Mouse (Mus musculus): ENCODE data around the gene Abi3bp. TPM values are rescaled to one million over a fixed set of nuclear protein-coding genes. Genes with fewer than 3 reads are reported as not detected.

Gene Abi3bp
- total RNA-seq, 2 experiments from 2014 or later, result 9.7 to 10.1 TPM

DNA sequence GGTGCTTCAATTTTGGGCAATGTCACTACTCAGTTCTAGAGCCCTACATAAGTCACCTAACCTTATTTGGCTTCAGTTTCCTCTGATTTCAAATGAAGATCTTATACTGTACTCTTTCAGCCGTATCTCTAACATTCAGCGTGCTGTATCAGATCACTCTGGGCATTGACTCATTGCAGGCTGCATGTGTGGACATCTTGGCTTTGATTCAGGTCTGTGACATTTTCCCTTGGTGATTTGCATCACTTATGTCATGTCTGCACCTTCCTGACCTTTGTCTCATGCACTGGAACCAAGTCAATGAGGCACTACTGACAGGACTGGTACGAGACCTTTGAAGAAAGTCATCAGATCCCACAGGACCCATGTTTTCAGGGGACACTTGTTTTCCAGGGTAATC lies 24.5 kb downstream of the Abi3bp start:
- DNase-seq, result no peak
- intact Hi-C loops (cut with DNase I), result loop anchor here (10.0 kb wide), 1 partner anchor 187 kb away; no protein-coding TSS in a partner anchor

GRCm38 (mm10) chr16:56503941-56504340 lies 26.3 kb downstream of the Abi3bp start:
- intact Hi-C loops (cut with DNase I), result loop anchor here (10.0 kb wide), 1 partner anchor 189 kb away; no protein-coding TSS in a partner anchor
- no peak for DNase-seq

- no peak for DNase-seq
- intact Hi-C loops (cut with DNase I), result no loop called here
Measured at GRCm38 (mm10) chr16:56518024-56518423, 40.3 kb downstream of the Abi3bp start.

- intact Hi-C loops (cut with DNase I), result no loop called here
- no peak for DNase-seq
Measured at GRCm38 (mm10) chr16:56524359-56524758, 46.7 kb downstream of the Abi3bp start.

DNA sequence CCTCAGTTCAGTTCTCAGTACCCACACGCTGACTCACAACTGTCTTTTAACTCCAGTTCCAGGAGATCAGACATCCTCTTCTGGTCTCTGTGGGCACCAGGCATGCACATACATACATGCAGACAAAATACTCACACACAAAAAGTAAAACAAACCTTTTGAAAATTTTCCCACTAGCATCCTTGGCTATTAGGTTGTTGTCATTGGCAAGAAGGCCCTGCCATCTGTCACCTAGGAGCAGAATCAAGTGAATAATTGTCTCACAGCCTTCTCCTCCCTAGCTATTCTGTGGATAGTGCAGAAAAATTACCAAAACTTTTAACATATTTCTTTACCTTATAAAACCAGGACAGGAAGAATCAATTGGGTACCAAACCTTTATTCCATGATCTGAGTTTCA lies 48.8 kb downstream of the Abi3bp start:
- DNase-seq, result no peak
- intact Hi-C loops (cut with DNase I), result loop anchor here (5.0 kb wide), 1 partner anchor 151 kb away; no protein-coding TSS in a partner anchor

GRCm38 (mm10) chr16:56528079-56528688 lies 50.5 kb downstream of the Abi3bp start:
- intact Hi-C loops (cut with DNase I), result loop anchor here (5.0 kb wide), 1 partner anchor 149 kb away; no protein-coding TSS in a partner anchor
- DNase-seq, result no peak

DNA sequence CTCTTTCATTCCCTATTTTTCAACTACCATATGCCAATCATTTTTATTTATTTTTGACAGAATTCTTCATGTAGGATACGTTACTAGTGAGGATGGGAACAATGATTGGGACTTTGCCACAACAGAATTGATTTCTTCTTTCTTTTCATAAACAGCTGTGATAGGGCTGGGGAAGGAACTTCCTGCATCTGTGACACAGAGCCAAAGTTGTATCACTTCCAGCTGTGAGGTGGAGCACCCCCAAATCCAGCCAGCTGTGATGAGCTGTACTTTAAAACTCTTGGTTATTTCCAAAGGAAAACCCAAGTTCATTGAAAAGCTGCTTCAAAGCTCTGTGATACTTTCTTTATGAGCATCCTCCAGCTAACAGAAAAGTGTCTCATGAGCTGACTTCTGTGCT lies 101.9 kb downstream of the Abi3bp start:
- peak; percentile 57 to 66 for DNase-seq
- intact Hi-C loops (cut with DNase I), result no loop called here

GRCm38 (mm10) chr16:56593581-56593980 lies 115.9 kb downstream of the Abi3bp start:
- intact Hi-C loops (cut with DNase I), result no loop called here
- DNase-seq, result no peak

DNA sequence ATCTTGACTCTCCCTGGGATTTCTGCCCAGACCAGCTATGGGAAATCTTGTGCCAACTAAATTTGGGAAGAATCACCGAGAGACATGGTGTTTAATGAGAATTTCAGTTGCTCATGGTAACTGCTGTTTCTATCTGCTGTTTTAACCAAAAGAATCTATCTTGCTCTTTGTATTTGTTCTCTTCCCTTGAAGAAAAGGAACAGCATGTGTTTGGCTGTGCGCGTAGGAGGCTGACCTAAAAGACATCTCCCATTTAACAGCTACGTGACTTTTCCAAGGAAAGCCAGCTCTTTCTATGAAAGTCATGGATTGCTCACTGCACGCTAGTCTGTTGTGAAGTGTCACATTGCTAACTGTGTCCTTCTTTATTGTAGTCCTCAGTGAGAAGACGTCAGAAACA lies 117.2 kb downstream of the Abi3bp start:
- intact Hi-C loops (cut with DNase I), result no loop called here
- DNase-seq, result no peak

- intact Hi-C loops (cut with DNase I), result no loop called here
- no peak for DNase-seq
Measured at GRCm38 (mm10) chr16:56598427-56598826, 120.7 kb downstream of the Abi3bp start.

GRCm38 (mm10) chr16:56602394-56602793 lies 124.7 kb downstream of the Abi3bp start:
- intact Hi-C loops (cut with DNase I), result no loop called here
- DNase-seq, result no peak

DNA sequence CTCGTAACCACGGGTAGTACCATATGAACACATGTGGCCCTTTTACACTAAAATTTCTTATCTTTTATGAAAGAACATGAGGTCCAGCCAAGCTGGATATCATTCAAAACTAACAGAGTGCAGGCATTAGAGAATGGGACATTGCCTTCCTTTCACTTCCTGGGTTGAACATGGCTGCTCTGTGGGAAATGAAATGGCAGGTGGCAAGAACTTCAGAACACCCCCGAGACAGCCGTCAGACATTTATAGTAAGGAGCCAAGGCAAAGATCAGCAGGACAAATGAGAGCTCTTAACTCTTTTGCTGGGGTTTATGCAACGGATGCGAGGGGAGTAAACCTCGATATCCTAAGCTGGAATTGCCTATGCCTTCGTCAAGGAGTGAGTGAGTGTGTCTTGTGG lies 132.9 kb downstream of the Abi3bp start:
- peak; percentile 4 to 9 for DNase-seq

GRCm38 (mm10) chr16:56611096-56611867 lies 133.6 kb downstream of the Abi3bp start:
- peak in 1 of 2 experiments; percentile 3 for DNase-seq
- intact Hi-C loops (cut with DNase I), result no loop called here

More for the DNA sequence above, 132.9 kb downstream of the Abi3bp start:
- intact Hi-C loops (cut with DNase I), result no loop called here

- no peak for DNase-seq
- intact Hi-C loops (cut with DNase I), result no loop called here
Measured at GRCm38 (mm10) chr16:56638544-56638943, 160.9 kb downstream of the Abi3bp start.

DNA sequence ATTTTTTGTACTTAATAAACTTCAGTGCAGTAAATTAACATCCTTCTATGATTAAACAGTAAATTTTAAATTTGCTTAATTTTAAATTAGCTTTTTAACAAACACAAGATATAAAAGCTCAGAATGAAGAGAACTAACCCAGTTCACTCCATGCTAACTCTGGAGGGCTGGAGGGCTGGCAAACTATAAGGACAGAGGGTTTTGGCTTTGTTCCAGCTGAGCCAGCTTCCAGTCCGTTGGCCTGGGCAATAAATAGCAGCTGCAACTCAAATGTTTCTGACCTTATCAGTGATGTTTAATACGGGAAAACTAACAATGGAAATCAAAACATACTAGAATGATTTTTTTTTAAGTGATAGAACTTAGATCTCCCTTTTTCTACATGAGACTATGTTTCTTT lies 167.6 kb downstream of the Abi3bp start:
- intact Hi-C loops (cut with DNase I), result no loop called here
- DNase-seq, result peak; percentile 27 to 52

DNA sequence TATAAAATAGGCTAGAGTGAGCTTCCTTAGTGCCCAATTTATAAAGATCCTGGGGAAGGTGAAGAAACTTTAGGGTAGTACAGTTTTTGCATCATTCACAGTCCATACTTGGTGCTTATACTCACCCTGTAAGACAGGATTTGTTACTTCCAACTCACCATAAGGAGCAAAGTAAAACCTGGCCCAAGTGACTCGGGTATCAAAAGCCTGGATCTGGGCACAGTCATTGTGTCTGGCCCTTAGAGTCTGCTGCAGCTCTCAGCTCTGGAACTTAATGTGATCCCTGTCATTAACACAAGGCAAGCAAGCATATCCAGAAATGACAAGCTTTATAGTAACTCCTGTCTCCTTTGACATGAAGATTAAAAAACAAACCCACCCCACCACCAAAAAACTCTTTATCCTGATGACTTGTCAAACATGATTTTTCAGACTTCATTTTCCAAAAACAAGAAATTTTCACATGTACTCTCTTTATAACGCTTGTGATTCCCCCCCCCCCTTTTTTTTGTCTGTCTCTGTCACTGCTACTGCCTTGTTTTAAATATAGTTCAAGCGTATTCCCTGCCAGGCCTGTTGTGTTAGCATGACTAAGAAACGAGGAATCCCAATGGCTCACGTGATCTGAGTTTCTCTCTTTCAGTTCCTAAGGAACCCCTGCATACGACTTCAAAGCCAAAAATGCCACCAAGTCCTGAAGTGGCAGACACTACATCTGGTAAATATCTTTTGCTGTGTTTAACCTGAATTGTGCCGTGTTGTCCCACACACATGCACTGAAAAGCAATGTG lies 168.9 kb downstream of the Abi3bp start:
- intact Hi-C loops (cut with DNase I), result no loop called here

DNA sequence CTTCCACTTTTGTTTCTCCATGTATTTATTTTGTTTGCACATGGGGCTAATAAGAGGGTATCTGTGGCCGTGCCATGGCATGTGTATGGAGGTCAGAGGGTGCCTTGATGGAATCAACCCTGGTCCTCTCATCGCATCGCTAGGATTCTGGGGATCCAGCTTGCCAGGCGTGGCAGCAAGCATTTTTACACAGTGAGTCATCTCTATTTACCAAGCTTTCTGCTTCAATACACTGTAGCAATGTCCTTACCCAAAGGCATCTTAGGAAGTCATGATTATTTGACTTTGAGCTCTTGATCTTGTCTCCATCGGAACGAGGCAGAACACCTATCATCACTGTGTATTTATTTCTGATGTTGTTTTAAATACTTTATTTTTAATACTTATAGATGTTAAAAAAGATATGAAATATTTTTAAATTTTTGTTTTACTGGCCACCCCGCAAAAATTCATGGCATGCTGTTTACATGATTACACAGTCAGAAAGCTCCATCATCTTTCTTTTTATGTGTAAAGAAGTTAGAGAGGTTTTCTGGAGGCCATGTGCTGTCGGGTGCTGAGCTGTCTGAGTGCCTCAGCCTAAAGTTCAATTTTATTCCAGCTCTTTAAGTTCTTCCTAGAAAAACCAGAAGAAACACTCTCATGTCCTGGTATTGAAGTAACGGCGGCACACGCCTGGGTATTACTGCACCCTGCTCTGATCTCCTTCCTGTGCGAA lies 177.7 kb downstream of the Abi3bp start:
- intact Hi-C loops (cut with DNase I), result no loop called here
- no peak for DNase-seq

More for the DNA sequence above, 168.9 kb downstream of the Abi3bp start:
- peak; percentile 34 to 48 for DNase-seq

DNA sequence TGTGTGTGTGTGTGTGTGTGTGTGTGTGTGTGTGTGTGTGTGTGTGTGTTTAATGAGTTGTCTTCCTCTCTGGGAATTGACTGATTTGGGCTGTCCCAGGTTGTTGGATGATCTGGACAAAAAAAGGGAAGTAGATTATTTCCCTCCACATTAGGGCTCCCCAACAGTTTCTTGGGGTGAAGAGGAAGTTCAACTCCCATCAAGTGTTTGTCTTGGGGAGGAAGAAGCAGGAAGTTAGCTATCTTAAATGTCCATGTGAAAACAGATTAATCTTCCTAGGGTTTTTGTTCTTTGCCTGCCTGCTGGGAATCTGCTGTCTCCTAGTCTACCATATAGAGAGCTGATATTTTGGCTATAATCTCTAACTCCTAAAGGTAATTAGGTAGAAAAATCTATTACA lies 181.2 kb downstream of the Abi3bp start:
- DNase-seq, result no peak
- intact Hi-C loops (cut with DNase I), result no loop called here

GRCm38 (mm10) chr16:56669520-56669919 lies 191.8 kb downstream of the Abi3bp start:
- intact Hi-C loops (cut with DNase I), result no loop called here
- no peak for DNase-seq

DNA sequence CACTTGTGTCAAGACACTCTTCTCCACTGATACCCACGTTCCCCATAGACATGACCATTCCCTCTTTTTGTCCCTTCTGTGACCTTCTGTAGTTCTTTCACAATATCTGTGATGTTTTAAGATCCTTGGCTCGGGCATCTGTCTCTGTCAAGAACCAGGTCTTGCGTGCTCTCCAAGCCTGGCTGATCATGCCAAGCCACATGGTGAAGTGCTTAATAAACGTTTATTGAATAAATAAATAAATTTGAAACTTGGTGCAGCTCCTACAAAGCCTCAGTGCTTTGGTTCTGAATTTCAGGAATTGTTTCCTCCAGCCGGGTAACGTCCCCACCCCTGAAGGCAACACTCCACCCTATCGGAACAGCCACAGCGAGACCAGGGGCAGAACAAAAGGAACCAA lies 193.3 kb downstream of the Abi3bp start:
- DNase-seq, result no peak
- intact Hi-C loops (cut with DNase I), result loop anchor here (10.0 kb wide), 1 partner anchor 486 kb away; no protein-coding TSS in a partner anchor

All from heart, postnatal 10 days (tissue).